Mouse (Mus musculus) stomach, embryonic 16.5 days (tissue): ENCODE measurements around the gene Gm7247. TPM values are rescaled to one million over a fixed set of nuclear protein-coding genes. Genes with fewer than 3 reads are reported as not detected.
"Not testable (repeated sequence)": the region's sequence is repeated elsewhere in the genome, so short reads cannot be mapped to it uniquely, and the experiment has no call there.

Source experiments
- ATAC-seq: fragments of 200-750 bp; cut with Nextera tagmentation; 2 replicates; pipeline ENCODE4 v1.8.0; 2017; ENCODE audit warnings: moderate number of reproducible peaks, moderate TSS enrichment; ENCODE audit not compliant: insufficient read depth, low FRiP score
- H3K27ac ChIP-seq: fragments of 300-500 bp; sonication (generic); 2 replicates; pipeline ENCODE4 v1.5.1; 2014; ENCODE audit warnings: low read length
- H3K27me3 ChIP-seq: fragments of 300-500 bp; sonication (generic); 2 replicates; pipeline ENCODE4 v1.6.1; 2014; ENCODE audit warnings: low read length, control low read depth, mixed read lengths; ENCODE audit not compliant: control insufficient read depth, insufficient read depth
- H3K36me3 ChIP-seq: fragments of 300-500 bp; sonication (generic); 2 replicates; pipeline ENCODE4 v1.6.1; 2014; ENCODE audit warnings: low read length; ENCODE audit not compliant: control insufficient read depth, insufficient read depth
- H3K4me1 ChIP-seq: fragments of 300-500 bp; sonication (generic); 2 replicates; pipeline ENCODE4 v1.6.1; 2014; ENCODE audit warnings: low read length, control low read depth, mixed read lengths; ENCODE audit not compliant: control insufficient read depth, insufficient read depth
- H3K4me2 ChIP-seq: fragments of 300-500 bp; sonication (generic); 2 replicates; pipeline ENCODE4 v1.6.1; 2014; ENCODE audit warnings: low read depth, low read length, mixed read lengths
- H3K4me3 ChIP-seq: fragments of 300-500 bp; sonication (generic); replicated peaks from 2 replicates; pipeline ENCODE4 v1.5.1; 2014; ENCODE audit warnings: mild to moderate bottlenecking, low read length
- H3K9ac ChIP-seq: fragments of 300-500 bp; sonication (generic); 2 replicates; pipeline ENCODE4 v1.6.1; 2014; ENCODE audit warnings: low read length
- H3K9me3 ChIP-seq: fragments of 300-500 bp; sonication (generic); replicated peaks from 2 replicates; pipeline ENCODE4 v1.6.1; 2016; ENCODE audit warnings: low read length, control low read depth; ENCODE audit not compliant: control insufficient read depth
- WGBS: fragments of 180-500 bp; shearing (Covaris S2); extraction: QIAGEN DNeasy Blood & Tissue Kit; methylation state at CpG from one replicate; pipeline ENCODE4 v1.1.7; 2014; 5-methylcytosine and 5-hydroxymethylcytosine counted together
- polyA plus RNA-seq: library from polyadenylated mRNA; unstranded; fragments of >200 nt; fragmentation: Nextera tagmentation; extraction: Ambion mirVana; gene quantifications from 2 replicates; pipeline ENCODE4 v1.2.1, GENCODE M21; 2015

Gm7247 gene
- polyA plus RNA-seq, 1 experiment from 2014 or later, result not detected

- no peak for ATAC-seq
These were observed 120.6 kb downstream of the Gm7247 start for GRCm38 (mm10) chr14:51482051-51482715.

GRCm38 (mm10) chr14:51482971-51483381, 121.4 kb downstream of the Gm7247 start:
- H3K4me2 ChIP-seq, H3K9ac ChIP-seq, H3K4me3 ChIP-seq, H3K4me1 ChIP-seq, ATAC-seq, H3K9me3 ChIP-seq, H3K27ac ChIP-seq, H3K36me3 ChIP-seq, H3K27me3 ChIP-seq: not testable (repeated sequence)
- 74% methylated on average over 10 of the region's 10 CpGs for WGBS

More at GRCm38 (mm10) chr14:51482051-51482715, 120.6 kb downstream of the Gm7247 start:
- no peaks in the 10 kb centered on the region for H3K4me1 ChIP-seq
- WGBS, result 58% methylated on average over 5 of the region's 5 CpGs
- H3K36me3 ChIP-seq, result no peaks in the 10 kb centered on the region
- no peaks in the 10 kb centered on the region for H3K27me3 ChIP-seq
- no peak overlapping the region for H3K27ac ChIP-seq
- no peaks in the 10 kb centered on the region for H3K9me3 ChIP-seq
- no peak overlapping the region for H3K4me3 ChIP-seq
- H3K9ac ChIP-seq, result no peak overlapping the region
- H3K4me2 ChIP-seq, result no peak overlapping the region

- no peak for ATAC-seq
- no peak overlapping the region for H3K9ac ChIP-seq
- no peak overlapping the region for H3K4me2 ChIP-seq
- H3K27ac ChIP-seq, result no peak overlapping the region
- no peaks in the 10 kb centered on the region for H3K27me3 ChIP-seq
- H3K36me3 ChIP-seq, result no peaks in the 10 kb centered on the region
- 88% methylated on average over 1 of the region's 1 CpGs for WGBS
- no peak overlapping the region for H3K4me3 ChIP-seq
- no peaks in the 10 kb centered on the region for H3K4me1 ChIP-seq
- H3K9me3 ChIP-seq, result no peaks in the 10 kb centered on the region
These were observed 122.1 kb downstream of the Gm7247 start for GRCm38 (mm10) chr14:51483671-51484070.

GRCm38 (mm10) chr14:51486111-51486510, 124.6 kb downstream of the Gm7247 start:
- Histone ChIP-seq H3K4me3 (no peak overlapping the region), H3K27ac (no peak overlapping the region), H3K27me3 (no peaks in the 10 kb centered on the region), H3K36me3 (no peaks in the 10 kb centered on the region), H3K9ac (no peak overlapping the region), H3K4me1 (no peaks in the 10 kb centered on the region), H3K4me2 (no peak overlapping the region), H3K9me3 (no peaks in the 10 kb centered on the region)
- WGBS, result 78% methylated on average over 1 of the region's 1 CpGs
- ATAC-seq, result no peak

GRCm38 (mm10) chr14:51495781-51496180, 134.2 kb downstream of the Gm7247 start:
- no peaks in the 10 kb centered on the region for H3K36me3 ChIP-seq
- H3K9ac ChIP-seq, result no peak overlapping the region
- no peak overlapping the region for H3K4me3 ChIP-seq
- ATAC-seq, result no peak
- no peaks in the 10 kb centered on the region for H3K9me3 ChIP-seq
- H3K4me1 ChIP-seq, result no peaks in the 10 kb centered on the region
- H3K4me2 ChIP-seq, result no peak overlapping the region
- no peak overlapping the region for H3K27ac ChIP-seq
- no peaks in the 10 kb centered on the region for H3K27me3 ChIP-seq
- 84% methylated on average over 2 of the region's 2 CpGs for WGBS

GRCm38 (mm10) chr14:51496955-51497354, 135.4 kb downstream of the Gm7247 start:
- WGBS, result 88% methylated on average over 1 of the region's 1 CpGs
- no peak overlapping the region for H3K27ac ChIP-seq
- H3K4me2 ChIP-seq, result no peak overlapping the region
- no peak overlapping the region for H3K9ac ChIP-seq
- H3K4me1 ChIP-seq, result no peaks in the 10 kb centered on the region
- no peaks in the 10 kb centered on the region for H3K9me3 ChIP-seq
- no peaks in the 10 kb centered on the region for H3K36me3 ChIP-seq
- no peaks in the 10 kb centered on the region for H3K27me3 ChIP-seq
- no peak for ATAC-seq
- H3K4me3 ChIP-seq, result no peak overlapping the region

GRCm38 (mm10) chr14:51497958-51498357, 136.4 kb downstream of the Gm7247 start:
- H3K36me3 ChIP-seq, result no peaks in the 10 kb centered on the region
- WGBS, result 85% methylated on average over 2 of the region's 2 CpGs
- H3K9ac ChIP-seq, result no peak overlapping the region
- no peak overlapping the region for H3K4me2 ChIP-seq
- no peak overlapping the region for H3K4me3 ChIP-seq
- H3K27ac ChIP-seq, result no peak overlapping the region
- no peaks in the 10 kb centered on the region for H3K27me3 ChIP-seq
- no peaks in the 10 kb centered on the region for H3K9me3 ChIP-seq
- H3K4me1 ChIP-seq, result no peaks in the 10 kb centered on the region
- no peak for ATAC-seq

GRCm38 (mm10) chr14:51499707-51500275, 138.2 kb downstream of the Gm7247 start:
- Histone ChIP-seq H3K9me3 (no peaks in the 10 kb centered on the region), H3K4me3 (no peak overlapping the region), H3K4me1 (no peaks in the 10 kb centered on the region), H3K27ac (no peak overlapping the region), H3K9ac (no peak overlapping the region), H3K4me2 (no peak overlapping the region), H3K27me3 (no peaks in the 10 kb centered on the region), H3K36me3 (no peaks in the 10 kb centered on the region)
- no peak for ATAC-seq
- WGBS, result 68% methylated on average over 2 of the region's 2 CpGs

- no peaks in the 10 kb centered on the region for H3K4me1 ChIP-seq
- H3K9me3 ChIP-seq, result no peaks in the 10 kb centered on the region
- H3K4me2 ChIP-seq, result no peak overlapping the region
- H3K27ac ChIP-seq, result no peak overlapping the region
- H3K27me3 ChIP-seq, result no peaks in the 10 kb centered on the region
- no peaks in the 10 kb centered on the region for H3K36me3 ChIP-seq
- no peak overlapping the region for H3K4me3 ChIP-seq
- WGBS, result 88% methylated on average over 4 of the region's 4 CpGs
- ATAC-seq, result no peak
- H3K9ac ChIP-seq, result no peak overlapping the region
These were observed 138.9 kb downstream of the Gm7247 start for GRCm38 (mm10) chr14:51500461-51500860.
